Mouse (Mus musculus) intestine, embryonic 14.5 days (tissue): Measurements from ENCODE around the gene Gm28048. TPM values are rescaled to one million over a fixed set of nuclear protein-coding genes. Genes with fewer than 3 reads are reported as not detected.
A peak's percentile ranks its signal among the peaks of the same experiment; 100 is the strongest.

Experiments
- ATAC-seq: fragments of 200-750 bp; cut with Nextera tagmentation; replicated peaks from 2 replicates; pipeline ENCODE4 v1.8.0; 2017; ENCODE audit warnings: low read depth, moderate number of reproducible peaks, moderate TSS enrichment, moderate library complexity; ENCODE audit not compliant: low FRiP score, low TSS enrichment
- DNase-seq: peaks from one replicate; pipeline ENCODE4 v3.0.0-alpha.2; 2018; ENCODE audit warnings: low spot score
- H3K27ac ChIP-seq: fragments of 300-500 bp; sonication (generic); 2 replicates; pipeline ENCODE4 v1.5.1; 2014; ENCODE audit warnings: low read depth, mild to moderate bottlenecking, control low read depth
- H3K27me3 ChIP-seq: fragments of 300-500 bp; sonication (generic); replicated peaks from 2 replicates; pipeline ENCODE4 v1.6.1; 2014; ENCODE audit warnings: low read length, control low read depth; ENCODE audit not compliant: control insufficient read depth, insufficient read depth
- H3K36me3 ChIP-seq: fragments of 300-500 bp; sonication (generic); 2 replicates; pipeline ENCODE4 v1.6.1; 2014; ENCODE audit warnings: low read length, control low read depth; ENCODE audit not compliant: control insufficient read depth, insufficient read depth
- H3K4me1 ChIP-seq: fragments of 300-500 bp; sonication (generic); replicated peaks from 2 replicates; pipeline ENCODE4 v1.6.1; 2014; ENCODE audit warnings: low read length, control low read depth, mixed read lengths; ENCODE audit not compliant: control insufficient read depth, insufficient read depth
- H3K4me2 ChIP-seq: fragments of 300-500 bp; sonication (generic); 2 replicates; pipeline ENCODE4 v1.6.1; 2014; ENCODE audit warnings: low read length
- H3K4me3 ChIP-seq: fragments of 300-500 bp; sonication (generic); 2 replicates; pipeline ENCODE4 v1.5.1; 2014; ENCODE audit warnings: low read depth, low read length, control low read depth, mixed read lengths
- H3K9ac ChIP-seq: fragments of 300-500 bp; sonication (generic); 2 replicates; pipeline ENCODE4 v1.6.1; 2014; ENCODE audit warnings: mild to moderate bottlenecking, low read length
- H3K9me3 ChIP-seq: fragments of 300-500 bp; sonication (generic); 2 replicates; pipeline ENCODE4 v1.6.1; 2016; ENCODE audit warnings: low read length, control low read depth; ENCODE audit not compliant: control insufficient read depth
- WGBS: fragments of 180-500 bp; shearing (Covaris S2); extraction: QIAGEN DNeasy Blood & Tissue Kit; methylation state at CpG from one replicate; pipeline ENCODE4 v1.1.7; 2014; 5-methylcytosine and 5-hydroxymethylcytosine counted together
- polyA plus RNA-seq: library from polyadenylated mRNA; unstranded; fragments of >200 nt; fragmentation: Nextera tagmentation; extraction: Ambion mirVana; gene quantifications from 2 replicates; pipeline ENCODE4 v1.2.1, GENCODE M21; 2014

Gm28048 gene
- polyA plus RNA-seq, 1 experiment from 2014 or later = 16.0 TPM

GRCm38 (mm10) chr11:22809465-22810096, 172.3 kb downstream of the Gm28048 start:
- Histone ChIP-seq H3K27me3 (no peaks in the 10 kb centered on the region), H3K27ac (no peak overlapping the region), H3K9me3 (no peaks in the 10 kb centered on the region), H3K9ac (no peak overlapping the region), H3K4me3 (no peak overlapping the region), H3K36me3 (no peaks in the 10 kb centered on the region), H3K4me2 (no peak overlapping the region), H3K4me1 (no peaks in the 10 kb centered on the region)
- ATAC-seq = no peak
- WGBS = 61% methylated on average over 7 of the region's 7 CpGs
- DNase-seq = no peak

- no peaks in the 10 kb centered on the region for H3K4me1 ChIP-seq
- no peaks in the 10 kb centered on the region for H3K27me3 ChIP-seq
- no peak overlapping the region for H3K27ac ChIP-seq
- DNase-seq (no peak), ATAC-seq (no peak)
- H3K9ac ChIP-seq = no peak overlapping the region
- H3K4me3 ChIP-seq = no peak overlapping the region
- H3K36me3 ChIP-seq = no peaks in the 10 kb centered on the region
- no peaks in the 10 kb centered on the region for H3K9me3 ChIP-seq
- no peak overlapping the region for H3K4me2 ChIP-seq
These were observed 173.8 kb downstream of the Gm28048 start for GRCm38 (mm10) chr11:22808040-22808439.

DNA sequence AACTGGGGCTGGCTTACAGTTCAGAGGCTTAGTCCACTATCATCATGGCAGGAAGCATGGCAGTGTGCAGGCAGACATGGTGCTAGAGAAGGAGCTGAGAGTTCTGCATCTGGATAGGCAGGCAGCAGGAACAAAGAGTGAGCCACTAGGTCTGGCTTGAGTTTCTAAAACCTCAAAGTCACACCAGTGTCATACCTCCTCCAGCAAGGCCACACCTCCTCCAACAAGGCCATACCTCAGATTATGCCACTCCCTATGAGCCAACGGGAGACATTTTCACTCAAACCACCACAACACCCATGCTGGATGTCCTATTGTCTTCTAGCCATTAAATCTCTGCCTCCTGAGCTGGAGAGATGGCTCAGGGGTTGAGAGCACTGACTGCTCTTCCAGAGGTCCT, 176.7 kb downstream of the Gm28048 start:
- DNase-seq (no peak), ATAC-seq (no peak)
- Histone ChIP-seq H3K36me3 (no peaks in the 10 kb centered on the region), H3K4me1 (no peaks in the 10 kb centered on the region), H3K27ac (no peak overlapping the region), H3K4me3 (no peak overlapping the region), H3K9ac (no peak overlapping the region), H3K9me3 (no peaks in the 10 kb centered on the region), H3K27me3 (no peaks in the 10 kb centered on the region), H3K4me2 (no peak overlapping the region)
- WGBS = 82% methylated on average over 1 of the region's 1 CpGs

- Histone ChIP-seq H3K9me3 (no peaks in the 10 kb centered on the region), H3K27ac (0 out of 2 replicates have a peak overlapping the region, but pooled peaks have one; percentile 27), H3K36me3 (no peaks in the 10 kb centered on the region), H3K27me3 (no peaks in the 10 kb centered on the region), H3K4me2 (peak overlapping the region; percentile 30), H3K4me3 (no peak overlapping the region), H3K9ac (no peak overlapping the region), H3K4me1 (no peaks in the 10 kb centered on the region)
- no peak for DNase-seq
- peak; percentile 78 for ATAC-seq
- 13% methylated on average over 9 of the region's 9 CpGs for WGBS
These were observed 181.9 kb downstream of the Gm28048 start for GRCm38 (mm10) chr11:22799987-22800424.

GRCm38 (mm10) chr11:22798916-22799315, 183.0 kb downstream of the Gm28048 start:
- Histone ChIP-seq H3K4me1 (no peaks in the 10 kb centered on the region), H3K36me3 (no peaks in the 10 kb centered on the region), H3K27me3 (no peaks in the 10 kb centered on the region), H3K4me2 (no peak overlapping the region), H3K9ac (no peak overlapping the region), H3K27ac (0 out of 2 replicates have a peak overlapping the region, but pooled peaks have one; percentile 27), H3K4me3 (no peak overlapping the region), H3K9me3 (no peaks in the 10 kb centered on the region)
- 71% methylated on average over 5 of the region's 5 CpGs for WGBS
- DNase-seq (no peak), ATAC-seq (no peak)

- H3K4me3 ChIP-seq = no peak overlapping the region
- no peaks in the 10 kb centered on the region for H3K4me1 ChIP-seq
- no peaks in the 10 kb centered on the region for H3K36me3 ChIP-seq
- no peak for ATAC-seq
- H3K4me2 ChIP-seq = no peak overlapping the region
- no peaks in the 10 kb centered on the region for H3K9me3 ChIP-seq
- H3K27ac ChIP-seq = no peak overlapping the region
- H3K9ac ChIP-seq = no peak overlapping the region
- 90% methylated on average over 1 of the region's 1 CpGs for WGBS
- DNase-seq = no peak
- no peaks in the 10 kb centered on the region for H3K27me3 ChIP-seq
These were observed 187.2 kb downstream of the Gm28048 start for GRCm38 (mm10) chr11:22794734-22795133.

DNA sequence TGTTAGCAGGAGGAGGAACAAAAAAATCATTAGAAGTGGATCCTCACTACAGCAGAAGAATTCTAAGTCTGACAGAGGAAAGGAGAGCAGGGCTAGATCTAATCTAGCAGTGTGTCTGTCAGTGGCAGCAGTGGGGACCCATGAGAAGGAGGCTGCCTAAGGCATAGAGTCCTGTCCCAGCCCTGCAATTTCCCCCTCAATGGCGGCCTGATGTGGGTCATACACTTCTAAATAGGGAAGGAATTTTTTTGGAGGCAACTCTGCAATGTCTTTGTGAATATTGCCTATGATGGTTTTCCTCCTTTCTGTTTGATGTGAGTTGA, 188.0 kb downstream of the Gm28048 start:
- no peak overlapping the region for H3K4me3 ChIP-seq
- no peaks in the 10 kb centered on the region for H3K4me1 ChIP-seq
- DNase-seq (no peak), ATAC-seq (no peak)
- 69% methylated on average over 1 of the region's 1 CpGs for WGBS
- H3K27me3 ChIP-seq = no peaks in the 10 kb centered on the region
- no peak overlapping the region for H3K27ac ChIP-seq
- H3K9me3 ChIP-seq = no peaks in the 10 kb centered on the region
- H3K36me3 ChIP-seq = no peaks in the 10 kb centered on the region
- H3K9ac ChIP-seq = no peak overlapping the region
- H3K4me2 ChIP-seq = no peak overlapping the region

DNA sequence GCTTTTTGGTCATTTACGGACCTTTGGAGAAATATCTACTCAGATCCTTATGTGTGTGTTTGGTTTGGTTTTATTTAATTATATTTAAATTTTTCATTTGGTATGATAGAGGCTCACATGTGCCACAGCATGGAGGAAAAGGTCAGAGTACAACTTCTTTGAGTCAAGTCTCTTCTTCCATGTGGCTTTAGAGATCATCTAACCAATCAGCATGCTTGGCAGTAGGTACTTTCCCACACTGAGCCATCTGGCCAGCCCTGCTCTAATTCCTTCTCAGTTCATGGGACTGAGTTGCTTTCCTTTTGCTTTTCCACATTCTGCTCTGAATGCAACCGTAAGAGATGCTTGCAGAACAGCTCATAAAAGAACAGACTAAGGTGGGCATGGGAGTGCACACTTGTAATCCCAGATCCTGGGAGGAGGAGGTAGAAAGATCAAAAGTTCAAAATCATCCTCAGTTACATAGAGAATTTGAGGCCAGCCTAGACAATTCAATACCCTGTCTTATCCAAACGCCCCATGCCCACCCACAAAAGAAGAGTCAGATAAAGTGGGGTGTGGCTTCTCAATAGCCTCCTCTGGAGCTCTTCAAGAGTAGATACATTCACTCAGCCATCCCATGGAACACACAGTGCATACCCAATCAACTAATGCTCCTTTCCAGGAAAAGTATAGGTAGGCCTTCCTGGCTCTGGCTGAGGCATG, 188.6 kb downstream of the Gm28048 start:
- ATAC-seq (no peak), DNase-seq (no peak)
- Histone ChIP-seq H3K27ac (no peak overlapping the region), H3K4me1 (no peaks in the 10 kb centered on the region), H3K9ac (no peak overlapping the region), H3K9me3 (no peaks in the 10 kb centered on the region), H3K27me3 (no peaks in the 10 kb centered on the region), H3K4me3 (no peak overlapping the region), H3K36me3 (no peaks in the 10 kb centered on the region), H3K4me2 (no peak overlapping the region)
- WGBS = 81% methylated on average over 3 of the region's 3 CpGs

- 89% methylated on average over 1 of the region's 1 CpGs for WGBS
These were observed 189.7 kb downstream of the Gm28048 start for GRCm38 (mm10) chr11:22792149-22792548.

More at GRCm38 (mm10) chr11:22792149-22792548, 189.7 kb downstream of the Gm28048 start:
- DNase-seq = no peak
- H3K4me1 ChIP-seq = no peaks in the 10 kb centered on the region
- ATAC-seq = no peak
- no peak overlapping the region for H3K27ac ChIP-seq
- H3K4me2 ChIP-seq = no peak overlapping the region
- no peak overlapping the region for H3K4me3 ChIP-seq
- no peak overlapping the region for H3K9ac ChIP-seq
- H3K27me3 ChIP-seq = no peaks in the 10 kb centered on the region
- H3K36me3 ChIP-seq = no peaks in the 10 kb centered on the region
- H3K9me3 ChIP-seq = no peaks in the 10 kb centered on the region
